Mouse (Mus musculus): ENCODE data around the gene Olfr1098.

The Olfr1098 gene

GRCm38 (mm10) chr2:86924445-86924844 lies at the start of gene Olfr1098:
TSS of gene Olfr1098 (minus strand) at chr2:86924545.
- in situ Hi-C loops (cut with MboI; ENCODE audit: low pct_unique_long_range_greater_than_20kb in 1 of 2, low sequenced_read_pairs in 2 of 2, unreplicated experiment in 1 of 2), result no loop called here

GRCm38 (mm10) chr2:86960593-86960992 lies 36.2 kb upstream of the Olfr1098 start, which contains the start of gene Olfr1099:
TSS of gene Olfr1099 (minus strand) at chr2:86960693.
- in situ Hi-C loops (cut with MboI; ENCODE audit: low pct_unique_long_range_greater_than_20kb in 1 of 2, low sequenced_read_pairs in 2 of 2, unreplicated experiment in 1 of 2), result no loop called here

- in situ Hi-C loops (cut with MboI; ENCODE audit: low pct_unique_long_range_greater_than_20kb in 1 of 2, low sequenced_read_pairs in 2 of 2, unreplicated experiment in 1 of 2), result no loop called here
These were observed 2.2 kb upstream of the Olfr1098 start for GRCm38 (mm10) chr2:86926557-86926956.

GRCm38 (mm10) chr2:86905647-86906046 lies 18.7 kb downstream of the Olfr1098 start:
- in situ Hi-C loops (cut with MboI; ENCODE audit: low pct_unique_long_range_greater_than_20kb in 1 of 2, low sequenced_read_pairs in 2 of 2, unreplicated experiment in 1 of 2), result no loop called here

GRCm38 (mm10) chr2:86892116-86892515 lies 32.2 kb downstream of the Olfr1098 start, which contains the start of gene Olfr1097:
TSS of gene Olfr1097 (minus strand) at chr2:86892216.
- in situ Hi-C loops (cut with MboI; ENCODE audit: low pct_unique_long_range_greater_than_20kb in 1 of 2, low sequenced_read_pairs in 2 of 2, unreplicated experiment in 1 of 2), result no loop called here

GRCm38 (mm10) chr2:86874702-86875101 lies 49.6 kb downstream of the Olfr1098 start, which contains the start of gene Gm13723:
TSS of gene Gm13723 (minus strand) at chr2:86874802.
- in situ Hi-C loops (cut with MboI; ENCODE audit: low pct_unique_long_range_greater_than_20kb in 1 of 2, low sequenced_read_pairs in 2 of 2, unreplicated experiment in 1 of 2), result no loop called here

Measured in mouse embryonic stem cell (cell line).